Mouse (Mus musculus) bone marrow, adult 2 months (tissue): Measurements from ENCODE around the gene Optc. TPM values are rescaled to one million over a fixed set of nuclear protein-coding genes. Genes with fewer than 3 reads are reported as not detected.
A peak's percentile ranks its signal among the peaks of the same experiment; 100 is the strongest.

Experiments used
- H3K27ac ChIP-seq: fragments of 200-500 bp; 2 replicates; pipeline ENCODE4 v1.5.1; 2012; ENCODE audit warnings: low read depth, mild to moderate bottlenecking, control low read depth, inconsistent platforms, low read length; ENCODE audit not compliant: control insufficient read depth, poor library complexity, insufficient read depth
- H3K4me1 ChIP-seq: fragments of 200-500 bp; 2 replicates; pipeline ENCODE4 v1.6.1; 2011; ENCODE audit warnings: low read length; ENCODE audit not compliant: control insufficient read depth, insufficient read depth
- H3K4me3 ChIP-seq: fragments of 200-500 bp; replicated peaks from 2 replicates; pipeline ENCODE3; 2011; ENCODE audit warnings: mild to moderate bottlenecking, low read depth, low read length, control low read depth; ENCODE audit not compliant: control insufficient read depth
- CTCF ChIP-seq: fragments of 200-500 bp; IDR thresholded peaks from 2 replicates; pipeline ENCODE4 v1.5.1; 2011; ENCODE audit warnings: low read length, control low read depth; ENCODE audit not compliant: control insufficient read depth, insufficient read depth
- POLR2A ChIP-seq: fragments of 200-500 bp; IDR thresholded peaks from 2 replicates; pipeline ENCODE4 v1.6.1; 2011; ENCODE audit warnings: low read depth, mild to moderate bottlenecking, control low read depth, low read length, borderline replicate concordance; ENCODE audit not compliant: control insufficient read depth
- WGBS: fragments of 180-500 bp; shearing (Covaris S2); methylation state at CpG from one replicate; pipeline ENCODE4 v1.1.7; 2018; 5-methylcytosine and 5-hydroxymethylcytosine counted together
- polyA plus RNA-seq: library from polyadenylated mRNA; stranded (reverse); fragments of >200 nt; gene quantifications from 2 replicates; pipeline ENCODE4 v1.2.4, GENCODE M21; 2011; ENCODE audit warnings: low replicate concordance; ENCODE audit not compliant: missing spikeins, insufficient read depth, insufficient read length

Gene Optc
- polyA plus RNA-seq, 1 experiment: not detected

GRCm38 (mm10) chr1:133913018-133913417, 5.2 kb upstream of the Optc start:
- TF ChIP-seq CTCF (no peak), POLR2A (no peak)
- no peaks in the 10 kb centered on the region for H3K4me1 ChIP-seq
- H3K4me3 ChIP-seq: no peak overlapping the region
- no peak overlapping the region for H3K27ac ChIP-seq
- WGBS: 70% methylated on average over 6 of the region's 6 CpGs

- TF ChIP-seq POLR2A (no peak), CTCF (peak; percentile 79)
- 21% methylated on average over 4 of the region's 4 CpGs for WGBS
- no peaks in the 10 kb centered on the region for H3K4me1 ChIP-seq
- H3K27ac ChIP-seq: no peak overlapping the region
- no peak overlapping the region for H3K4me3 ChIP-seq
These were observed 3.7 kb upstream of the Optc start for GRCm38 (mm10) chr1:133911456-133911855.

GRCm38 (mm10) chr1:133911008-133911407, 3.2 kb upstream of the Optc start:
- H3K4me1 ChIP-seq: no peaks in the 10 kb centered on the region
- no peak overlapping the region for H3K4me3 ChIP-seq
- no peak overlapping the region for H3K27ac ChIP-seq
- 77% methylated on average over 4 of the region's 4 CpGs for WGBS
- TF ChIP-seq CTCF (no peak), POLR2A (no peak)

GRCm38 (mm10) chr1:133910108-133910507, 2.3 kb upstream of the Optc start:
- 79% methylated on average over 7 of the region's 7 CpGs for WGBS
- H3K4me3 ChIP-seq: no peak overlapping the region
- TF ChIP-seq POLR2A: no peak
- no peak for TF ChIP-seq CTCF
- no peak overlapping the region for H3K27ac ChIP-seq
- no peaks in the 10 kb centered on the region for H3K4me1 ChIP-seq

GRCm38 (mm10) chr1:133908659-133909575, 1.1 kb upstream of the Optc start:
- 4% methylated on average over 27 of the region's 27 CpGs for whole genome bisulfite sequencing
- Histone ChIP-seq H3K4me1 (no peaks in the 10 kb centered on the region), H3K27ac (no peak overlapping the region), H3K4me3 (no peak overlapping the region)
- TF ChIP-seq CTCF (no peak), POLR2A (no peak)

- 72% methylated on average over 12 of the region's 12 CpGs for WGBS
These were observed 1.4 kb downstream of the Optc start for GRCm38 (mm10) chr1:133906420-133906819.

GRCm38 (mm10) chr1:133900825-133901224, 7.0 kb downstream of the Optc start:
- H3K4me3 ChIP-seq: no peak overlapping the region
- TF ChIP-seq POLR2A (no peak), CTCF (no peak)
- no peaks in the 10 kb centered on the region for H3K4me1 ChIP-seq
- H3K27ac ChIP-seq: no peak overlapping the region
- WGBS: 84% methylated on average over 9 of the region's 9 CpGs

More at GRCm38 (mm10) chr1:133906420-133906819, 1.4 kb downstream of the Optc start:
- Histone ChIP-seq H3K4me3 (no peak overlapping the region), H3K4me1 (no peaks in the 10 kb centered on the region), H3K27ac (no peak overlapping the region)
- TF ChIP-seq POLR2A (no peak), CTCF (no peak)

- no peak overlapping the region for H3K27ac ChIP-seq
- WGBS: 84% methylated on average over 9 of the region's 9 CpGs
- TF ChIP-seq CTCF (no peak), POLR2A (no peak)
- H3K4me3 ChIP-seq: no peak overlapping the region
- H3K4me1 ChIP-seq: no peaks in the 10 kb centered on the region; the same call in 1 of the 2 replicates
These were observed 8.7 kb downstream of the Optc start for GRCm38 (mm10) chr1:133899043-133899542.
